Mouse (Mus musculus): Measurements from ENCODE around the gene Fhl2. TPM values are rescaled to one million over a fixed set of nuclear protein-coding genes. Genes with fewer than 3 reads are reported as not detected.

The Fhl2 gene
- polyA plus RNA-seq, 1 experiment from 2014 or later = 181 TPM

- Histone ChIP-seq H3K27me3 (ENCODE audit: control insufficient read depth, insufficient read depth, low read length) (no peaks in the 10 kb centered on the region), H3K9ac (ENCODE audit: low read depth, low read length) (peak overlapping the region; percentile 1; the same call in 1 of the 2 replicates), H3K4me1 (ENCODE audit: control insufficient read depth, insufficient read depth, low read length) (peaks cover 27% of the 10 kb centered on the region), H3K27ac (ENCODE audit: low read depth, low read length) (peak overlapping the region; percentile 6; the same call in 1 of the 2 replicates), H3K36me3 (ENCODE audit: control insufficient read depth, insufficient read depth, low read length) (no peaks in the 10 kb centered on the region), H3K9me3 (replicated peaks; ENCODE audit: control insufficient read depth, low read length) (no peaks in the 10 kb centered on the region), H3K4me2 (no peak overlapping the region), H3K4me3 (ENCODE audit: low read depth, low read length) (no peak overlapping the region)
- ATAC-seq (replicated peaks; ENCODE audit: insufficient number of reproducible peaks, low FRiP score, low TSS enrichment) = no peak
- WGBS (ENCODE audit: insufficient replicate concordance) = 43% methylated on average over 5 of the region's 5 CpGs
Observed at GRCm38 (mm10) chr1:43168026-43168425, 28.8 kb downstream of the Fhl2 start.

DNA sequence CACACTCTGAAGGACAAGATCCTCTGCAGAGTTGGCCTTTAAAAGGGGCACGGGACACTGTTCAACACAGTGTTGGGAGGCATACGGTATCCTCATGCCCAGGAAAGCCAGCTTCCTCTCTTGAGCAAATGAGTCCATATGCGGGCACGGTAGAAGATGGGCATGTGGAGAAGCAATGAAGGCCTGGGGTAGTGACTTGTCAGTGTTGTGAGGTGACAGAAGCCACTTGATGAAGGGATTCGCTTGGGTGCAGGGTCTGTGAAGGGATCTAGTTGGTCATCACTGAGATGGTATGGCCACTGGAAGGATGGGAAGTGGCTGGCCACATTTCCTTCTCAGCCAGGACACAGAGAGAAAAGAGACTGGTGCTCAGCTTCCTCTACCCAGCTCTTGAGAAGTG, 32.2 kb downstream of the Fhl2 start:
- H3K9me3 ChIP-seq (replicated peaks; ENCODE audit: control insufficient read depth, low read length) = no peaks in the 10 kb centered on the region
- no peak for ATAC-seq (replicated peaks; ENCODE audit: insufficient number of reproducible peaks, low FRiP score, low TSS enrichment)
- H3K36me3 ChIP-seq (ENCODE audit: control insufficient read depth, insufficient read depth, low read length) = no peaks in the 10 kb centered on the region
- peak overlapping the region; percentile 96 for H3K27ac ChIP-seq (ENCODE audit: low read depth, low read length)
- no peaks in the 10 kb centered on the region for H3K27me3 ChIP-seq (ENCODE audit: control insufficient read depth, insufficient read depth, low read length)
- H3K4me1 ChIP-seq (ENCODE audit: control insufficient read depth, insufficient read depth, low read length) = peaks cover 33% of the 10 kb centered on the region
- no peak overlapping the region for H3K4me2 ChIP-seq
- 86% methylated on average over 5 of the region's 5 CpGs for whole genome bisulfite sequencing (ENCODE audit: insufficient replicate concordance)
- no peak overlapping the region for H3K9ac ChIP-seq (ENCODE audit: low read depth, low read length)
- no peak overlapping the region for H3K4me3 ChIP-seq (ENCODE audit: low read depth, low read length)

DNA sequence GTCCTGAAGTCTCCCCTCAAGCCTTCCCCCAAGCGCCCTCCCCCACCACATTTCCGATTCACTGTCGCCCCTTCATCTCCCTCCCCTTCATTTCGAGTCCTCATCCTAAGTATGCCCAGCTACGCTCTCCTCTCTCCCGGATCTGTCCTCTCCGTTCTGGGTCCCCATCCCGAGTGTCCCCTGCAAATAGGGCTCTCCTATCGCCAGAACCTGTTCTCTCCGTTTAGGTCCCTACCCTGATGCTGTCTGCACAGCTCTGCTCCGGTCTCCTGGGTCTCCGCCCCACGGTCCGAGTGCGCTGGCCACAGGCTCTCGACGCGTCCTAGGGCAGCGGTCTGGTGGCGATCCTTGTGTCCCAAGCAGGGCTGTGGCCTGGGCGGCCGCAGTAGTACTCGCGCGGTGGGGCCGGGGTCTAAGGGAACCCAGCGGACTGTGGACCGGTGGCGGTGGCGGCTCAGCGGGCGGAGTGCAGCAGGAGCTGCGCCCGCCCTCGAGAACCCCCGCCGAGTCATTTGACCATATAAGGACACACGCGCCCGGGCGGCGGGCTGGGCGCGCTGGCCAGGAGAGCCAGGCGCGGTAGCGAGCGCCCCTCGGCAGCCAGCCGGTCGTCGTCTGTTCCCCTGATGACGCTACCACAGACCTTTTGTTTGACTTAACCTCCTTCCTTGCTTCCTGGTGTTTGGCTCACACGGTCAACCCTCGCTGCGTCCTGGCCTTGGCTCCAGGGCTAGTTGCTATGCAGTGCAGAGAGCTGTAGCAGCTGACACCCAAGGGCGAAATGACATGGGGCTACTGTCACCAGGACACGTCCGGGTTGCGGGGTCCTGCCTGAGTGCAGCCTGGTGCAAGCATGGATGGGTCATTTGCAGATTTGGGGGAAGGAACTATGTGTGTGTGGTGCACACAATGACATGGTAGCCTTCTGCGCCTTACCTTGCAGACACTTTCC, 33.0 kb downstream of the Fhl2 start:
- H3K4me3 ChIP-seq (ENCODE audit: low read depth, low read length) = peak overlapping the region; percentile 83
- no peaks in the 10 kb centered on the region for H3K27me3 ChIP-seq (ENCODE audit: control insufficient read depth, insufficient read depth, low read length)
- peak overlapping the region; percentile 83 for H3K4me2 ChIP-seq
- peak; percentile 83 for ATAC-seq (replicated peaks; ENCODE audit: insufficient number of reproducible peaks, low FRiP score, low TSS enrichment)
- no peaks in the 10 kb centered on the region for H3K9me3 ChIP-seq (replicated peaks; ENCODE audit: control insufficient read depth, low read length)
- H3K36me3 ChIP-seq (ENCODE audit: control insufficient read depth, insufficient read depth, low read length) = no peaks in the 10 kb centered on the region
- peaks cover 39% of the 10 kb centered on the region for H3K4me1 ChIP-seq (ENCODE audit: control insufficient read depth, insufficient read depth, low read length)
- WGBS (ENCODE audit: insufficient replicate concordance) = 4% methylated on average over 58 of the region's 61 CpGs
- H3K27ac ChIP-seq (ENCODE audit: low read depth, low read length) = peak overlapping the region; percentile 96
- peak overlapping the region; percentile 95 for H3K9ac ChIP-seq (ENCODE audit: low read depth, low read length)

DNA sequence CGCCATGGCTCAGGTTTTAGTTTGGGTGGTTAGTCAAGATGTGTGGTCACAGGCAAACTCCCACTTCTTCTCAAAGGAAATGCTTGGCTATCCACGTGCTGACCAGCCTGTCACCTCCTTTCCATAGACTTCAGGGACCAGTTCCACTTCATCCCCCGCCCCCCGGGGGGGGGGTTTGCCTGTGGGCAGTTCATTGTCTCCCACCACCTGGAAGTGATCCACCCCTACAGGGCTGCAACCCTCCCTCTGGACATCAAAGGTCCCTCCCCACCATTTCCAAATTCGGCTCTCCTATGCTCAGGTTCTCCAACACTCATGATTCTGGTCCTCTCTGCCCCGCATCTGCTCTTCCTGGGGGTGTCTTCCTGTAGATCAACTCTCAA, 33.7 kb downstream of the Fhl2 start:
- H3K4me3 ChIP-seq (ENCODE audit: low read depth, low read length) = peak overlapping the region; percentile 83
- H3K4me2 ChIP-seq = peak overlapping the region; percentile 83
- no peaks in the 10 kb centered on the region for H3K9me3 ChIP-seq (replicated peaks; ENCODE audit: control insufficient read depth, low read length)
- peak overlapping the region; percentile 96 for H3K27ac ChIP-seq (ENCODE audit: low read depth, low read length)
- H3K4me1 ChIP-seq (ENCODE audit: control insufficient read depth, insufficient read depth, low read length) = peaks cover 33% of the 10 kb centered on the region
- ATAC-seq (replicated peaks; ENCODE audit: insufficient number of reproducible peaks, low FRiP score, low TSS enrichment) = peak; percentile 45
- no peaks in the 10 kb centered on the region for H3K27me3 ChIP-seq (ENCODE audit: control insufficient read depth, insufficient read depth, low read length)
- 2% methylated on average over 6 of the region's 6 CpGs for WGBS (ENCODE audit: insufficient replicate concordance)
- no peaks in the 10 kb centered on the region for H3K36me3 ChIP-seq (ENCODE audit: control insufficient read depth, insufficient read depth, low read length)
- peak overlapping the region; percentile 95 for H3K9ac ChIP-seq (ENCODE audit: low read depth, low read length)

- no peaks in the 10 kb centered on the region for H3K9me3 ChIP-seq (replicated peaks; ENCODE audit: control insufficient read depth, low read length)
- H3K36me3 ChIP-seq (ENCODE audit: control insufficient read depth, insufficient read depth, low read length) = peaks cover 6% of the 10 kb centered on the region
- H3K27me3 ChIP-seq (ENCODE audit: control insufficient read depth, insufficient read depth, low read length) = no peaks in the 10 kb centered on the region
- H3K4me3 ChIP-seq (ENCODE audit: low read depth, low read length) = peak overlapping the region; percentile 83
- no peak for ATAC-seq (replicated peaks; ENCODE audit: insufficient number of reproducible peaks, low FRiP score, low TSS enrichment)
- H3K4me2 ChIP-seq = peak overlapping the region; percentile 83
- peaks cover 29% of the 10 kb centered on the region for H3K4me1 ChIP-seq (ENCODE audit: control insufficient read depth, insufficient read depth, low read length)
- H3K27ac ChIP-seq (ENCODE audit: low read depth, low read length) = peak overlapping the region; percentile 55
- 72% methylated on average over 3 of the region's 3 CpGs for WGBS (ENCODE audit: insufficient replicate concordance)
- peak overlapping the region; percentile 95 for H3K9ac ChIP-seq (ENCODE audit: low read depth, low read length)
Observed at GRCm38 (mm10) chr1:43162394-43162793, 34.4 kb downstream of the Fhl2 start.

DNA sequence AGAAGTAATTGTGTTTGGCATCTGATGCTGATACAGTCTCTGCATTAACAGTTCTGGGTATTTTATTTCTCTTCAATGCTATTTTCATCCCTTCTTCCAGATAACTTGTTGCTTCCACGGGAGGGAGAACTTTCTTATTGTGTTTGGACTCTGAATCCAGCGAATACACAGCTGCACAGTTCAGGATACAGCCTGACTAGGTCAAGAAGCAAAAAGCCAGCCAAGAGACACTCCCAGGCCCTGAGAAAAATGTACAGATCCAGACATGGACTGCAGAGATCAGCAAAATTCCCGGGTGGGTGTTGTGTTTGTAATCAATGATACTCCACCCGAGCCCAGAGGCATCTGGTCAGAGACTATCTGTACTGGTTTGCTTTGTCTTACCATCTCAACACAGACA, 37.4 kb downstream of the Fhl2 start:
- Histone ChIP-seq H3K27ac (ENCODE audit: low read depth, low read length) (peak overlapping the region; percentile 42), H3K9ac (ENCODE audit: low read depth, low read length) (0 out of 2 replicates have a peak overlapping the region, but pooled peaks have one; percentile 23), H3K9me3 (replicated peaks; ENCODE audit: control insufficient read depth, low read length) (no peaks in the 10 kb centered on the region), H3K4me3 (ENCODE audit: low read depth, low read length) (peak overlapping the region; percentile 19), H3K4me1 (ENCODE audit: control insufficient read depth, insufficient read depth, low read length) (peaks cover 47% of the 10 kb centered on the region), H3K4me2 (peak overlapping the region; percentile 83), H3K36me3 (ENCODE audit: control insufficient read depth, insufficient read depth, low read length) (peaks cover 7% of the 10 kb centered on the region), H3K27me3 (ENCODE audit: control insufficient read depth, insufficient read depth, low read length) (no peaks in the 10 kb centered on the region)
- no peak for ATAC-seq (replicated peaks; ENCODE audit: insufficient number of reproducible peaks, low FRiP score, low TSS enrichment)
- WGBS (ENCODE audit: insufficient replicate concordance) = 27% methylated on average over 4 of the region's 4 CpGs

GRCm38 (mm10) chr1:43157907-43158306, 38.9 kb downstream of the Fhl2 start:
- peaks cover 59% of the 10 kb centered on the region for H3K4me1 ChIP-seq (ENCODE audit: control insufficient read depth, insufficient read depth, low read length)
- no peaks in the 10 kb centered on the region for H3K27me3 ChIP-seq (ENCODE audit: control insufficient read depth, insufficient read depth, low read length)
- peaks cover 7% of the 10 kb centered on the region for H3K36me3 ChIP-seq (ENCODE audit: control insufficient read depth, insufficient read depth, low read length)
- no peak overlapping the region for H3K4me2 ChIP-seq
- H3K4me3 ChIP-seq (ENCODE audit: low read depth, low read length) = no peak overlapping the region
- no peak for ATAC-seq (replicated peaks; ENCODE audit: insufficient number of reproducible peaks, low FRiP score, low TSS enrichment)
- 82% methylated on average over 2 of the region's 2 CpGs for WGBS (ENCODE audit: insufficient replicate concordance)
- no peak overlapping the region for H3K9ac ChIP-seq (ENCODE audit: low read depth, low read length)
- no peak overlapping the region for H3K27ac ChIP-seq (ENCODE audit: low read depth, low read length)
- no peaks in the 10 kb centered on the region for H3K9me3 ChIP-seq (replicated peaks; ENCODE audit: control insufficient read depth, low read length)

DNA sequence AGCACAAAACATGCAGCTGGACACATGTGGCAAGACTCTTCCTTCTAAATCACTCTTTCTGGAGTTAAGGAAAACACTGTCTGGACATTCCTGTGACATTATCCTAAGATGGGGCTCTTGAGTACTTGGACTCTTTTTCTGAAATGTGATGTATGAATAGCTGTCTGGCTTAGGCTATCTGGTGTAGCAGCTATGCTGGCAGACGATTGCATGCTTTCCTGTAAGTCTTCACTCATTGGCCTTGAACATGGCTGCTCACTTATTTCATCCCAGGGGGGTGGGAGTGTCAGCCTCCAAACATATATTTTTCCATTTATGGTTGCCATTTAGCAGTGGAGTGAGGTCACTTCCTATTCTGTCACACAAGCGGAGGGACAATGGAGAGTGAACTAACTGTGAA, 42.3 kb downstream of the Fhl2 start:
- WGBS (ENCODE audit: insufficient replicate concordance) = 34% methylated on average over 2 of the region's 2 CpGs
- H3K36me3 ChIP-seq (ENCODE audit: control insufficient read depth, insufficient read depth, low read length) = peaks cover 14% of the 10 kb centered on the region
- no peak overlapping the region for H3K4me2 ChIP-seq
- no peak overlapping the region for H3K4me3 ChIP-seq (ENCODE audit: low read depth, low read length)
- peak overlapping the region; percentile 8; the same call in 1 of the 2 replicates for H3K27ac ChIP-seq (ENCODE audit: low read depth, low read length)
- H3K4me1 ChIP-seq (ENCODE audit: control insufficient read depth, insufficient read depth, low read length) = peaks cover 47% of the 10 kb centered on the region
- H3K27me3 ChIP-seq (ENCODE audit: control insufficient read depth, insufficient read depth, low read length) = no peaks in the 10 kb centered on the region
- no peaks in the 10 kb centered on the region for H3K9me3 ChIP-seq (replicated peaks; ENCODE audit: control insufficient read depth, low read length)
- H3K9ac ChIP-seq (ENCODE audit: low read depth, low read length) = no peak overlapping the region
- peak; percentile 31; the same call in 1 of the 2 replicates for ATAC-seq (replicated peaks; ENCODE audit: insufficient number of reproducible peaks, low FRiP score, low TSS enrichment)

Data from heart, embryonic 11.5 days (tissue).